Mouse (Mus musculus) limb, embryonic 14.5 days (tissue): Measurements from ENCODE around the gene Ddx56. TPM values are rescaled to one million over a fixed set of nuclear protein-coding genes. Genes with fewer than 3 reads are reported as not detected.

Source experiments
- ATAC-seq: fragments of 200-750 bp; cut with Nextera tagmentation; 2 replicates; pipeline ENCODE4 v1.8.0; 2017; ENCODE audit warnings: low read depth, moderate number of reproducible peaks, moderate TSS enrichment; ENCODE audit not compliant: low FRiP score
- DNase-seq: peaks from one replicate; pipeline ENCODE4 v3.0.0-alpha.2; 2015; ENCODE audit warnings: low spot score
- H3K27ac ChIP-seq: fragments of 300-500 bp; sonication (generic); replicated peaks from 2 replicates; pipeline ENCODE4 v1.5.1; 2014; ENCODE audit warnings: low read depth, mild to moderate bottlenecking, low read length, moderate library complexity, mixed read lengths
- H3K27me3 ChIP-seq: fragments of 300-500 bp; sonication (generic); 2 replicates; pipeline ENCODE4 v1.6.1; 2014; ENCODE audit warnings: low read length, mixed read lengths; ENCODE audit not compliant: control insufficient read depth, insufficient read depth
- H3K36me3 ChIP-seq: fragments of 300-500 bp; sonication (generic); 2 replicates; pipeline ENCODE4 v1.6.1; 2014; ENCODE audit warnings: mild to moderate bottlenecking, low read length, moderate library complexity, mixed read lengths; ENCODE audit not compliant: control insufficient read depth, insufficient read depth
- H3K4me1 ChIP-seq: fragments of 300-500 bp; sonication (generic); 2 replicates; pipeline ENCODE4 v1.6.1; 2014; ENCODE audit warnings: antibody characterized with exemption, low read length, mixed read lengths; ENCODE audit not compliant: control insufficient read depth, insufficient read depth
- H3K4me2 ChIP-seq: fragments of 300-500 bp; sonication (generic); replicated peaks from 2 replicates; pipeline ENCODE4 v1.6.1; 2014; ENCODE audit warnings: low read depth, mild to moderate bottlenecking, low read length, moderate library complexity; ENCODE audit not compliant: severe bottlenecking
- H3K4me3 ChIP-seq: fragments of 300-500 bp; sonication (generic); replicated peaks from 2 replicates; pipeline ENCODE4 v1.5.1; 2014; ENCODE audit warnings: low read length
- H3K9ac ChIP-seq: fragments of 300-500 bp; sonication (generic); 2 replicates; pipeline ENCODE4 v1.6.1; 2014; ENCODE audit warnings: mild to moderate bottlenecking, low read depth, low read length, moderate library complexity; ENCODE audit not compliant: severe bottlenecking
- H3K9me3 ChIP-seq: fragments of 300-500 bp; sonication (generic); 2 replicates; pipeline ENCODE4 v1.6.1; 2016; ENCODE audit warnings: low read length; ENCODE audit not compliant: control insufficient read depth
- POLR2A ChIP-seq: fragments of 200-500 bp; IDR thresholded peaks from 2 replicates; pipeline ENCODE4 v1.8.0; 2012; ENCODE audit warnings: inconsistent platforms, mild to moderate bottlenecking, moderate library complexity, borderline replicate concordance; ENCODE audit not compliant: insufficient read depth, insufficient read length; ENCODE audit errors: extremely low read depth
- WGBS: fragments of 180-500 bp; shearing (Covaris S2); extraction: QIAGEN DNeasy Blood & Tissue Kit; methylation state at CpG from one replicate; pipeline ENCODE4 v1.1.7; 2014; 5-methylcytosine and 5-hydroxymethylcytosine counted together
- polyA plus RNA-seq, 2 experiments: library from polyadenylated mRNA; depleted of rRNA in 1 of 2; stranded (reverse) in 1 of 2; unstranded in 1 of 2; fragments of >200 nt; fragmentation: Nextera tagmentation in 1 of 2; extraction: Ambion mirVana in 1 of 2; gene quantifications; 2 replicates each; pipeline versions ENCODE4 v1.2.1 to v1.2.3; 2012 to 2014

The Ddx56 gene
- polyA plus RNA-seq, 2 experiments: 62.9 to 92.4 TPM

- Histone ChIP-seq H3K4me3 (no peak overlapping the region), H3K4me1 (0 out of 2 replicates have a peak, but pooled peaks cover 8% of the 10 kb centered on the region), H3K27ac (no peak overlapping the region), H3K9me3 (no peaks in the 10 kb centered on the region), H3K36me3 (peaks cover 4% of the 10 kb centered on the region), H3K9ac (no peak overlapping the region), H3K4me2 (no peak overlapping the region), H3K27me3 (no peaks in the 10 kb centered on the region)
- TF ChIP-seq POLR2A: no peak
- WGBS: 75% methylated on average over 3 of the region's 3 CpGs
- DNase-seq (no peak), ATAC-seq (no peak)
Observed at GRCm38 (mm10) chr11:6276466-6276865, 8.9 kb upstream of the Ddx56 start.

DNA sequence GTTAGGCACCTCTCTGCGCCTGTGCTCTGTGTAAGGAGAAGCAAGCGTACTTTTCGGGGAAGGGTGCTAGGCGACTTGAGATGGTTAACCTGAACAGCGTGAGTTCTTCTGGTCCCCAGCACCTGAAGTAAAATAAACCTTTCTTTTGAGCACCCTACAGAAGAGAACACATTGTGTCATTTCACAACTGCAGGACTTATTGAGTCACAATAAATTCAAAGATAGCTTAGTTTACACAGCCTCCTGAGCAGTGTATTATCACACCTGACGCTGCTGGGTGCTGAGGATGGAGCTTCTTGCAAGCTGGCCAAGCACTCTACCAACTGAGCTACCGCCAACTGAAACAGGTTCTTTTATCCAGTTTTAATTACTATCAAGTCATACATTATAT lies 7.5 kb upstream of the Ddx56 start:
- no peaks in the 10 kb centered on the region for H3K27me3 ChIP-seq
- no peak for ATAC-seq
- 0 out of 2 replicates have a peak, but pooled peaks cover 8% of the 10 kb centered on the region for H3K4me1 ChIP-seq
- H3K9me3 ChIP-seq: no peaks in the 10 kb centered on the region
- 25% methylated on average over 7 of the region's 7 CpGs for WGBS
- H3K4me3 ChIP-seq: peak overlapping the region; percentile 77
- peak overlapping the region; percentile 75 for H3K4me2 ChIP-seq
- TF ChIP-seq POLR2A: no peak
- peak overlapping the region; percentile 74 for H3K9ac ChIP-seq
- DNase-seq: no peak
- peaks cover 15% of the 10 kb centered on the region for H3K36me3 ChIP-seq
- peak overlapping the region; percentile 58; the same call in 1 of the 2 replicates for H3K27ac ChIP-seq

GRCm38 (mm10) chr11:6274387-6275093 lies 7.0 kb upstream of the Ddx56 start, which contains the start of gene Tmed4:
Gene Tmed4, minus strand, starts transcription at chr11:6274870.
- peaks cover 15% of the 10 kb centered on the region for H3K36me3 ChIP-seq
- peak within 1 kb of the TSS; percentile 74 for H3K9ac ChIP-seq
- peak; percentile 97 for ATAC-seq
- TF ChIP-seq POLR2A: peak; percentile 84; the same call in 1 of the 2 replicates
- H3K27ac ChIP-seq: peak within 1 kb of the TSS; percentile 58; the same call in 1 of the 2 replicates
- H3K27me3 ChIP-seq: no peaks in the 10 kb centered on the region
- peak within 1 kb of the TSS; percentile 75 for H3K4me2 ChIP-seq
- 0 out of 2 replicates have a peak, but pooled peaks cover 8% of the 10 kb centered on the region for H3K4me1 ChIP-seq
- under 1% methylated on average over 28 of the region's 39 CpGs for WGBS
- DNase-seq: peak; percentile 97
- peak within 1 kb of the TSS; percentile 77 for H3K4me3 ChIP-seq
- no peaks in the 10 kb centered on the region for H3K9me3 ChIP-seq

DNA sequence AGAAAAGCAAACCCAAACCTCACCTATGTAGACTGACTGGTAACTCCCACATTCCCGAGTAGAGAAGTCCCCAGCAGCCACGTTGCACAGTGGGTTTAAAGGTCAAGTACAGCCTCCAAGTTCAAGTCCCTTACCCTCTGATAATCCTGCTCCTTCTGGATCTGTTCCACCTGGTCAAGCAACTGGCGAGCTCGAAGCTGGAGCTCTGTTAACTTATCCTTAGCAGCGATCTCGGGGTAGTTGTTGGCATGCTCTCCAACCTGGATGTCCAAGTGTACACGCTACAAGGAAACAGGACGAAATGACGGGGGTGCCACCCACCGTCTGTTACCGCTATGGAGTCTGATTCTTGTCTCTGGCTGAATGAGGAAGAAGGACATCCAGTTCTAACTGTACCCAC lies 6.0 kb upstream of the Ddx56 start:
- Histone ChIP-seq H3K36me3 (peaks cover 15% of the 10 kb centered on the region), H3K4me3 (peak overlapping the region; percentile 77), H3K4me2 (peak overlapping the region; percentile 75), H3K4me1 (0 out of 2 replicates have a peak, but pooled peaks cover 8% of the 10 kb centered on the region), H3K27ac (no peak overlapping the region), H3K9me3 (no peaks in the 10 kb centered on the region), H3K27me3 (no peaks in the 10 kb centered on the region), H3K9ac (peak overlapping the region; percentile 74)
- TF ChIP-seq POLR2A: no peak
- WGBS: 61% methylated on average over 11 of the region's 11 CpGs
- DNase-seq (no peak), ATAC-seq (no peak)

GRCm38 (mm10) chr11:6266621-6267020 lies 951 bp downstream of the Ddx56 start:
- TF ChIP-seq POLR2A: no peak
- ATAC-seq (no peak), DNase-seq (no peak)
- Histone ChIP-seq H3K4me2 (peak overlapping the region; percentile 67), H3K4me1 (peaks cover 4% of the 10 kb centered on the region), H3K9ac (peak overlapping the region; percentile 80), H3K9me3 (no peaks in the 10 kb centered on the region), H3K27ac (no peak overlapping the region), H3K4me3 (peak overlapping the region; percentile 87), H3K27me3 (no peaks in the 10 kb centered on the region), H3K36me3 (peaks cover 62% of the 10 kb centered on the region)
- WGBS: 65% methylated on average over 9 of the region's 9 CpGs
